Mouse (Mus musculus) embryonic stem cell, embryonic (primary cell): ENCODE data around the gene Arpc4.

Experiments
- CTCF ChIA-PET, 4 experiments: fragments of 300-600 bp in 2 of 4; fragments of 350-600 bp in 2 of 4; sonication (Branson Sonifier 250); formaldehyde crosslinking; loops; one replicate each; lab custom pipeline; 2022; ENCODE audit warnings: inconsistent platforms in 2 of 4; lab: Charles Lee
- POLR2A ChIA-PET, 4 experiments: fragments of 300-600 bp in 2 of 4; fragments of 350-600 bp in 2 of 4; sonication (Branson Sonifier 250); formaldehyde crosslinking; loops; one replicate each; lab custom pipeline; 2022; ENCODE audit warnings: antibody characterized with exemption in 4 of 4, inconsistent platforms in 1 of 4; lab: Charles Lee

Arpc4 gene

DNA sequence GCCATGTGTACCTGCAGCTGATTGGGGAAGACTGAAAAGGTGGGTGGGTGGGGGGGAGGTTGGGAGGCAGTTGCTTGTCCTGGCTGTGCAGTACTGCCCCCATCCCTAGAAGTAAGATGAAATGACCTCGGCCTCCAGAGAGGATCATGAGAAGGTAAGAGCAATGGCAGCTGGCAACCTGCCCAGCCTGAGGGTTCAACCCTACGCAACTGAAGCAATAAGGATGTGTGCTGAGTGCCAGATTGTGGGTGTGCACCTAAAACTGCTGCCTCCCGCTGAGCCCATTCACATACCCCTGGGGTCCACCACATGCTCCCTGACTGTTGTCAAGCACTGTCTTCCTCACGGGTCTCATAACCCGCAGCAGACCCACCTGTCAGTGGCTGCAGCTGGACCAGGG lies 38.5 kb downstream of the Arpc4 start:
- ChIA-PET POLR2A (interaction anchor here in 3 of 4 experiments (0.6 to 1.4 kb wide), 4 partner anchors 9 to 222 kb away, joined by 3 to 4 read pairs (median 4); partner anchors contain the start of gene Irak2 (in 1 of the 3)), CTCF (interaction anchor here in 1 of 4 experiments (0.9 kb wide), 1 partner anchor 11 kb away, joined by 3 read pairs; no protein-coding TSS in a partner anchor)

DNA sequence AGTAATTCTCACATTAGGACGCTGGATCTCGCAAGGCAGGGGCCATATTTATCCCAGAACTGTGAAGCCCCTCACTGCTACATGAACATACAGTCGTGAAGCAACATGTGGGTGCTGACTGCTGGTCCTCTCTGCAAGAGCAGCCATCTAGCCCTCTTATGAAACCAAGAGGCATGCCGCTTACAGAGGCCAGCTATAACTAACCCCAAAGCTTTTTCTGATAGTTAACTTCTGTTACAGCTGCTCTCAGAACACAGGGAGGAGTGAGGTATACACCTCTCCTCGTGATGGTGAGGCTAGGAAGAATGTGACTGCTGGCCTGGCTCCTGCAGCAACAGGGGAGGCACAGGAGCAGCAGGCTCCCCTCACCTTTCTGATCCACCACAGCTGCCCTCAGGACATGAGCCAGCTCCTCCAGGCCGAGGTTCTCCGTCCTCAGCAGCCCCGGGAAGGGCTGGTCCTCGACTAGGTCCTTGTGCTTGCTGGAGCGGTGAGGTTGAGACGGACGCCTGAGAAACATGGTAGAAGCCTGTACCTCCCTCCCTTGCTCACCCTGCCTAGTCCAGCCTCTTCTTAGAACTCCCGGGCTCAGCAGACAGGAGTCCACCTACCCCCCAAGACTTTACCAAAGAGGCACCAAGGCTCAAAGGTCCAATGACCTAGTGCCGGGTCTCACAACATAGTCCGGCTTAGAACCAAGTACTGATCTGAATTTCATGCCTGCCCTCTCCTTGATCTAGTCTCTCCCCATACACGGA lies 40.7 kb downstream of the Arpc4 start:
- ChIA-PET CTCF (interaction anchor here (0.6 to 2.5 kb wide), 6 partner anchors 9 to 23 kb away, joined by 3 to 9 read pairs (median 5); no protein-coding TSS in a partner anchor), POLR2A (interaction anchor here in 3 of 4 experiments (0.6 to 3.4 kb wide), 31 partner anchors 9 to 600 kb away, joined by 3 to 24 read pairs (median 4); partner anchors contain the start of genes Jagn1 (in 2 of the 3), Brpf1 (in 1 of the 3), Cpne9 (in 1 of the 3) and Emc3 (in 1 of the 3))

DNA sequence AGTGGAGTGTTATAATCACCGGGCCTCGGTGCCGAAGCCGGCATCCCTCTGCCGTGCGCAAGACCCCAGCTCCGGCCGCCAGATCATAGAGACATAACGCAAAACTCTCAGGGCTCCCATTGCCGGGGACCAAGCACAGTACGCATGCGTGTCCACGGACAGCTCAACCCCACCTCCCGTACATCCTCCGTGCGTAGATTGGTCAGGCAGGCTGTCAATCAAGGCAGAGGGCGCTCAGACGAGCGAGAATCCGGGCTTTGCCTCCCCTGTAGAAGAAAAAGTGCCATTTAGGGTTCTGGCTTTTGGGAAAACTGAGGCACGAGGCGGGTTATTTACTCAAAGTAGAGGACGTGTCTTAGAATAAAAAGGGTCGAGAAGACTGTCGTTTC lies 41.3 kb downstream of the Arpc4 start, which contains the start of gene Rpusd3:
TSS of gene Rpusd3 (minus strand) at position 142 of the 389 bp plus-strand sequence.
- POLR2A ChIA-PET = interaction anchor here in 3 of 4 experiments (0.7 to 3.4 kb wide), 29 partner anchors 9 to 381 kb away, joined by 3 to 24 read pairs (median 4); partner anchors contain the start of genes Jagn1 (in 2 of the 3), Brpf1 (in 1 of the 3), Cpne9 (in 1 of the 3) and Emc3 (in 1 of the 3)
- CTCF ChIA-PET = interaction anchor here in 3 of 4 experiments (0.5 to 2.5 kb wide), 8 partner anchors 8 to 75 kb away, joined by 3 to 9 read pairs (median 4); no protein-coding TSS in a partner anchor

DNA sequence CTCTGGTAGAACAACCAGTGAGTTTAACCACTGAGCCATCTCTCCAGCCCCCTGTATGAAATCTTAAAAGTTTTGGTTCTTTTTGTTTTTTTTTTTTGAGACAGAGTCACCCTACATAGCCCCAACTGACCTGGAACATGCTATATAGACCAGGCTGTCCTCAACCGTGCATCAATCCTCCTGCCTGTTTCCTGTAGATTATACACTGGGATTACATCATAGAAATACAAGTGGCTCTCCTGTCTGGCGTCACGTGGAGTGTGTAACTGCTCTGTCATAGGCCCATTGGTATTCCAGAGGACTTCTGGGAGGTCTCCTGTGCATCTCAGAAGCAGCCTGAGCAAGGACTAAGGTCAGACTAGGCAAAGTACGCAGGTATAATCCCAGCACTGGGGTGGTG lies 45.1 kb downstream of the Arpc4 start:
- CTCF ChIA-PET = interaction anchor here in 2 of 4 experiments (0.6 to 1.2 kb wide), 4 partner anchors 18 to 238 kb away, joined by 3 to 4 read pairs (median 4); partner anchors contain the start of gene Ttll3 (in 1 of the 2)
- POLR2A ChIA-PET = interaction anchor here in 2 of 4 experiments (0.7 to 1.6 kb wide), 5 partner anchors 13 to 34 kb away, joined by 3 to 4 read pairs (median 3); partner anchors contain the start of gene Ttll3 (in 1 of the 2)

DNA sequence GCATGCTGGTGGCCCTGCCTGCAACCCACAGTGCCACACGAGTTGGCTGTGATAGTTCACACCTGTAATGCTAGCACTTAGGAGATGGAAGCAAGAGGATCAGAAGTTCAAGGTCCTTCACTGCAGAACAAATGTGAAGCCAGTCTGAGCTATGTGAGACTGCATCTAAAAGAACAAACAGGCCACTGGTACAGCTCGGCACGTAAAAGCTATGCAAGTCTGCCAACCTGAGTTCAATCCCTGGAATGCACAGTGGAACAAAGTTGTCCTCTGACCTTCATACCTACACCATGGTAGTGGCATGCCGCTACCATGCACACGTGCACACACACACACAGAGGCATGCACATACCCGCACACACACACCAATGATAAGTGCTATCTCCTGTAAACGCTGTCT lies 46.3 kb downstream of the Arpc4 start:
- POLR2A ChIA-PET = interaction anchor here in 2 of 4 experiments (0.9 to 1.6 kb wide), 7 partner anchors 14 to 57 kb away, joined by 3 to 4 read pairs (median 3); partner anchors contain the start of genes Jagn1 (in 1 of the 2) and Ttll3 (in 1 of the 2)
- CTCF ChIA-PET = interaction anchor here in 3 of 4 experiments (0.5 to 1.4 kb wide), 15 partner anchors 9 to 386 kb away, joined by 3 to 12 read pairs (median 4); partner anchors contain the start of genes Cidec (in 1 of the 3), Prrt3 (in 1 of the 3) and Ttll3 (in 1 of the 3)

DNA sequence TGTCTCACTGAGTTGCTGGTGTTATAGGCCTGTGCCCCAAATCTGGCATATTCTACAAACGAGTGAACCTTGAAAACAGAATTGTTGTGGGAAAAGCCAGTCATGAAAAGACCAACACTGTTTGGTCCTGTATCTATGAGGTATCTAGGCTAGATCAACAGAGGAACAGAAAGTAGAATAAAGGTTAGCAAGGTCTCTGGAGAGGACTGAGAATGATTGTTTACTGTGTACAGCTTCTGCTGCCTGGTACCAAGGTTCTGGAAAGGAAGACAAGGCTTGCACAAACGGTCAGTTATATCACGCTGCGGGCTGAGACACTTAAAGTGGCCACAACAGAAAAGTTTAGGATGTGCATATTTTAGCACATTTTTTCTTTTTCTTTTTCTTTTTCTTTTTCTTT lies 48.8 kb downstream of the Arpc4 start:
- POLR2A ChIA-PET = interaction anchor here in 3 of 4 experiments (0.5 to 2.3 kb wide), 11 partner anchors 8 to 388 kb away, joined by 3 to 8 read pairs (median 5); partner anchors contain the start of genes Rpusd3 (in 1 of the 3) and Ttll3 (in 1 of the 3)
- CTCF ChIA-PET = interaction anchor here (0.5 to 1.6 kb wide), 28 partner anchors 8 to 294 kb away, joined by 3 to 12 read pairs (median 4); partner anchors contain the start of genes Rpusd3 (in 3 of the 4), Cidec (in 1 of the 4), Il17rc (in 1 of the 4) and Tatdn2 (in 1 of the 4)

DNA sequence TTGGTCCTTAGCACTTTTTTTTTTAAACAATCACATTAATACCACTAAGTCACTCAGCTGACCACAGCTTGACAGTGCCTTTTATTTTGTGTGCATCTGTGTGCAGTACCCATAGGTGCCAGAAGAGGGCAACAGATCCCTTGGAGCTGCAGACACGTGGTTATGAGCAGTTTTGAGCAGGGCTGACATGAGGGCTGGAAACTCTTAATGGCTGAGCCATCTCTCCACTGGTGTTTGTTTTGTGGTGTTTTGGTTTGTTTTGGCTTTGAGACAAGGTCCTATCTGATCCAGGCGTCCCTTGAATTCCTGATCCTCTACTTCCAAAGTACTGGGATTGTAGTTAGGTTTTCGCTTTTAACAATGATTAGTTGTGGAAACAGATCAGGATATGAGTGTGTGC lies 49.5 kb downstream of the Arpc4 start:
- ChIA-PET POLR2A (interaction anchor here in 3 of 4 experiments (0.5 to 2.3 kb wide), 16 partner anchors 8 to 389 kb away, joined by 3 to 8 read pairs (median 4); partner anchors contain the start of genes Rpusd3 (in 2 of the 3) and Ttll3 (in 1 of the 3)), CTCF (interaction anchor here (0.5 to 1.6 kb wide), 34 partner anchors 8 to 727 kb away, joined by 3 to 12 read pairs (median 4); partner anchors contain the start of genes Rpusd3 (in 3 of the 4), Jagn1 (in 2 of the 4), Cidec (in 1 of the 4) and Il17rc (in 1 of the 4))

DNA sequence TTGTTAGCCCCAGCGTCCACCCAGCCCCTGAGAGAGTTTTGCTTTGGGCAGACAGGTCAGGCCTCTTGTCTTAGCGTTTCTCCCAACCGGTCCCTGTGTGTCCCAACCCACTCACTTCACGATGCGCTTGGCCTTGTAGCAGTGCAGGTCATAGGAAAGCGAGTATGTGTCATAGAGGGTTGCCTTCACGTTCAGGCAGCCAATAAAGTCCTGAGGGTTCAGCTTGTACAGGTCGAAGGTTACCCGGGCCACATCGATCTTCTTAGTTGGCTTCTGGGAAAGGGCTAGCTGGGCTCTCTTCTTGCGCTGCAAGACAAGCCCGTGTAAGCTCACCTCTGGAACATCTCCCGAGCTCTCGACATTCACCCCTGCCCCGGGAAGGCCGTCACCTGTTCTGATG lies 50.1 kb downstream of the Arpc4 start:
- CTCF ChIA-PET = interaction anchor here (0.5 to 1.6 kb wide), 24 partner anchors 8 to 728 kb away, joined by 3 to 12 read pairs (median 4); partner anchors contain the start of genes Rpusd3 (in 3 of the 4), Jagn1 (in 2 of the 4), Cidec (in 1 of the 4) and Il17rc (in 1 of the 4)
- POLR2A ChIA-PET = interaction anchor here in 3 of 4 experiments (0.5 to 2.3 kb wide), 15 partner anchors 9 to 768 kb away, joined by 3 to 8 read pairs (median 4); partner anchors contain the start of gene Rpusd3 (in 2 of the 3)

DNA sequence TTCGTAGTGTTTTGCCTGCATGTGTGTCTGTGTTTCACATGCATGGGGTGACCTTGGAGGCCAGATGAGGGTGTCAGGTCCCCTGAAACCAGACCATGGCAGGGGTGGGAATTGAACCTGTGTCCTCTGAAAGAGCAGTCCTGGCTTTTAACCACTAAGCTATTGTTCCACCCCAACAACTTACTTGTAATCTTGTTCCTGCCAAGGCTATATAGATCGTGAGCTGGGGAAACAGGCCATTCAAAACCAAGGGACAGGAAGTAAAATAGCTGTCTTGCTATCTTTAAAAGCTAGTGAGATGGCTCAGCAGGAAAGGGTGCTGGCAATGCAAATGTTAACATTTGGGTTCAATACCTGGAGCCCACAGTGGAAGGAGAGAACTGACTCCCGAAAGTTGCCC lies 52.0 kb downstream of the Arpc4 start:
- ChIA-PET CTCF (interaction anchor here in 2 of 4 experiments (0.5 to 1.1 kb wide), 2 partner anchors 11 to 267 kb away, joined by 4 read pairs; partner anchors contain the start of gene Tatdn2 (in 1 of the 2)), POLR2A (interaction anchor here in 2 of 4 experiments (0.7 to 1.4 kb wide), 3 partner anchors 11 to 124 kb away, joined by 3 to 7 read pairs (median 3); partner anchors contain the start of genes Brpf1 (in 1 of the 2) and Rpusd3 (in 1 of the 2))

DNA sequence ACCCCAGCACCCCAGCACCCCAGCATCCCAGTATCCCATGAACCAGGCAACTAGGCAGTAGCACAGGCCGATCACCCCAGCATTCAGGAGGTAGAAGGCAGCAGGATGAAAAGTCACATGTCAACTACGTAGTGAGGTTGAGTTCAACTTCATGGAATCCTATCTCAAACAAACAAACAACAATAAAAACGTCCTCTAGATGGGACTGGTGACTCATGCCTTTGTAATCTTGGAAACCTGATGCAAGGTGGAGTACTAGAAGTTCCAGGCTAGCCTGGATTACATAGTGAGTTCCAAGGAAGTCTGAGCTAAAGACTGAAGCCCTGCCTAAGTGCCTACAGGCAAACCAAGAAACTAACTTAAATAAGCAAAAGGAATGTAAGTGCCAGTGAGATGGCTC lies 52.9 kb downstream of the Arpc4 start:
- ChIA-PET CTCF (interaction anchor here in 2 of 4 experiments (0.7 to 1.7 kb wide), 4 partner anchors 10 to 69 kb away, joined by 3 to 4 read pairs (median 4); no protein-coding TSS in a partner anchor), POLR2A (interaction anchor here in 3 of 4 experiments (0.6 to 2.0 kb wide), 11 partner anchors 10 to 354 kb away, joined by 3 to 10 read pairs (median 3); partner anchors contain the start of genes Jagn1 (in 1 of the 3), Prrt3 (in 1 of the 3) and Rpusd3 (in 1 of the 3))

DNA sequence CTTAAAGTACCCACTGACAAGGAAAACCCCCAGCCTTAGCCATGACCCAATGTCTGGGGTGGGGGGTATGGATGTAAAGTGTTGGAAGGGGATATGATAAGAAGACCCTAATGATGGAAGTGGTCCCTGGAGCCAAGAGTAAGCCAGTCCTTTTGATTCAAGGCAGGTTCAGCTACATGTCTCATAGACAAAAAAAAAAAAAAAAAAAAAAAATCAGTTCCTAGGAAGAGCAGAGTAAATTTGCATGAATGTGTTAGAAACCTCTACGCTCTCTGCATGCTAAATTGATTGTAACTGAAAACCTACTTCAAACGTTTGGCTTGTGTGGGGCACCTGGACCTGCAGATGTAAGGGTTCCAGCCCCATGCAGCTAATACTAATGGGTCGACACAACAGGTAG lies 53.9 kb downstream of the Arpc4 start:
- POLR2A ChIA-PET = interaction anchor here (0.6 to 2.7 kb wide), 12 partner anchors 11 to 180 kb away, joined by 3 to 10 read pairs (median 4); partner anchors contain the start of genes Jagn1 (in 1 of the 4), Prrt3 (in 1 of the 4) and Rpusd3 (in 1 of the 4)
- CTCF ChIA-PET = interaction anchor here in 1 of 4 experiments (1.7 kb wide), 1 partner anchor 9 kb away, joined by 4 read pairs; no protein-coding TSS in a partner anchor

DNA sequence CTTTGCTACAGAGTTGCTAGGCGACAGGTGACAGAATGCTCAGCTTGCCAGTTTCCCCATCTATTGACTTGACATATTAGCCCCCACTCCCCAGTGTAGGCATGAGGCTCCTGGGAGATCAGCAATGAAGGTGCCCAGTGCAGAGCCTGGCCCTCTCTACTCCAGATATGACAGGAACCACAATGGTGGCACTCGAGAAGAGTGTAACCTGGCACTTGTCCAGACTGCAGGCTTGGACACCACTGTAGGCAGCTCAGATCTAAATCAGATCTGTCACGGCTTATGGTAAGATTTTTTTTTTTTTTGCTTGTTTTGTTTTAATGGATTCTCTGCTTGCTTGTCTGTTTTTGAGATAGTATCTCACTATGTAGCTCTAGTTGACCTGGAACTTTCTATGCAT lies 55.7 kb downstream of the Arpc4 start:
- POLR2A ChIA-PET = interaction anchor here in 2 of 4 experiments (0.7 to 2.8 kb wide), 9 partner anchors 8 to 69 kb away, joined by 3 to 9 read pairs (median 5); partner anchors contain the start of genes Jagn1 (in 2 of the 2), Rpusd3 (in 2 of the 2) and Prrt3 (in 1 of the 2)
- CTCF ChIA-PET = interaction anchor here in 3 of 4 experiments (0.6 to 1.3 kb wide), 5 partner anchors 33 to 643 kb away, joined by 3 to 4 read pairs (median 3); no protein-coding TSS in a partner anchor

DNA sequence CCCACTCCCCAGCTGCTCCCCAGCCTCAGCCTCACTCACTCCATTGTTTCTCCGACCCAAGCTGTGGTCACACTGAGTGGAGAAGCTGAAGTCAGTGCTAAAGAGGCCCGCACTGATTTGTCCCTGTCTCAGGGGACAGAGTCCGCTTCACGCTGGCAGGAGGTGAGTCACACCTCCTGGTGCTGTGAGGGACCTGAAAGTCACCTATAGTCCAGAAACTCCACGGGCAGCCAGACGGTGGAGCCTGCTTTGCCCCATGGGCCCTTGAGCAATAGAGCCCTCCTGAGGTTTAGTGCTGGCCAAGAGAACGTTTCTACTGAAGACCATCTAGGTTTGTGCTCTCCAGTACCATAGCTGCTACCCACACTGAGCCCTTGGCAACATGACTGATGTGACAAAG lies 56.8 kb downstream of the Arpc4 start:
- CTCF ChIA-PET = interaction anchor here in 2 of 4 experiments (0.8 to 2.0 kb wide), 2 partner anchors 11 to 28 kb away, joined by 3 to 6 read pairs; no protein-coding TSS in a partner anchor
- POLR2A ChIA-PET = interaction anchor here in 3 of 4 experiments (0.6 to 2.8 kb wide), 6 partner anchors 7 to 266 kb away, joined by 3 to 9 read pairs (median 3); partner anchors contain the start of gene Jagn1 (in 2 of the 3)

DNA sequence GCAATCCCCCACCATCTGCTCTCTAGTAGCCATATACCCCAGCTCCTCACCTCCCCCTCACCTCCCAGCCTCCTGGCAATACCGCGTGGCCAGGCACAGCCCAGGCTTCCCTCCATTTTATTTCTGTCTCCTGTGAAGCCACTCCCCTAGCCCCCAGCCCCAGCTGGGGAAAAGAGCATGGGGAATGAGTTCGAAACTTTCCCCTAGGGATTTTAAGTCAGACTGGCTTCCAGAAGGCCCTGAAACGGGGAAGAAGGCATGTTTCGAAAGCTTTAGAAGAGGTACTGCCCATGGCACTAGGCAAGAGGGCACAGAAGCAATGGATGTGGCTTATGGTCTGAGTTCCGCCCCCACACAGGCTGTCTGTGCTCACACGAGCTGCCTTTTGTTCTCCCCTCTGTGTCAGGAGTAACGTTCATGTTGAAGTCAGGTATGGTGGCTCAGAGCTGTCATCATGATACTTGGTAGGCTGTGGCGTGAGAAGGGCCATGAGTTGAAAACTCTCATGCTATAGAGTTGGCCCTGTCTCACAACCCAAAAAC lies 57.8 kb downstream of the Arpc4 start, which contains the start of gene Cidec:
TSS of gene Cidec (minus strand) at position 97 of the 542 bp plus-strand sequence.
- POLR2A ChIA-PET = interaction anchor here in 3 of 4 experiments (0.6 to 2.8 kb wide), 5 partner anchors 8 to 366 kb away, joined by 3 to 9 read pairs (median 6); partner anchors contain the start of gene Jagn1 (in 1 of the 3)
- CTCF ChIA-PET = interaction anchor here (0.6 to 2.0 kb wide), 7 partner anchors 8 to 59 kb away, joined by 3 to 12 read pairs (median 5); partner anchors contain the start of genes Il17rc (in 1 of the 4) and Rpusd3 (in 1 of the 4)

DNA sequence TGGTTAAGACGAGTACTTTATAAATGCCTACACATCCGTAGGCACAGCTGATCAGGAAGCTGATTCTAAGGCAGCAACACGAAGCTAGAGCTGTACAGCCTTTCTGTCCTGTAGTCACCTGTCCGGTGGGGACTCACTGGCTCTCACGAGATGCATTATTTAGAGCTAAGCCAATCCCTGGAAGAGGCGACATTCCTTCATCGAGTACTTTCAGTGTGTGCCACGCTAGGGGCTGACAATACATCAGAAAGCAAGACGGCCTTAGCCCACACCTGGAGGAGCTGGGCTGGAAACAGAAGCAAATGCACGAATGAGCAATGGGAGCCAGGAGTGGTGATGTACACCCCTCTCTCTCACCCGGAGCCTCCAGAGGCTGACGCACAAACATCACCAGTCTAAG lies 59.2 kb downstream of the Arpc4 start:
- CTCF ChIA-PET = interaction anchor here in 1 of 4 experiments (1.2 to 1.9 kb wide), 2 partner anchors 10 to 57 kb away, joined by 5 read pairs; no protein-coding TSS in a partner anchor

More for the DNA sequence above, 59.2 kb downstream of the Arpc4 start:
- POLR2A ChIA-PET = interaction anchor here in 2 of 4 experiments (0.6 to 1.7 kb wide), 5 partner anchors 9 to 259 kb away, joined by 3 to 4 read pairs (median 3); partner anchors contain the start of gene Tatdn2 (in 1 of the 2)
